Mouse (Mus musculus) hindbrain, postnatal 0 days (tissue): ENCODE measurements around the gene Fgfr2. TPM values are rescaled to one million over a fixed set of nuclear protein-coding genes. Genes with fewer than 3 reads are reported as not detected.

Source experiments
- ATAC-seq: fragments of 200-750 bp; cut with Nextera tagmentation; 2 replicates; pipeline ENCODE4 v1.8.0; 2017; ENCODE audit warnings: mild to moderate bottlenecking, moderate TSS enrichment, moderate library complexity
- DNase-seq: peaks from one replicate; pipeline ENCODE4 v3.0.0-alpha.2; 2015; ENCODE audit warnings: low spot score
- H3K27ac ChIP-seq: fragments of 300-500 bp; sonication (generic); 2 replicates; pipeline ENCODE4 v1.5.1; 2014; ENCODE audit warnings: mild to moderate bottlenecking
- H3K27me3 ChIP-seq: fragments of 300-500 bp; sonication (generic); 2 replicates; pipeline ENCODE4 v1.6.1; 2014; ENCODE audit warnings: low read length, mixed read lengths; ENCODE audit not compliant: insufficient read depth
- H3K36me3 ChIP-seq: fragments of 300-500 bp; sonication (generic); 2 replicates; pipeline ENCODE4 v1.6.1; 2014; ENCODE audit warnings: low read length, mixed read lengths; ENCODE audit not compliant: insufficient read depth
- H3K4me1 ChIP-seq: fragments of 300-500 bp; sonication (generic); 2 replicates; pipeline ENCODE4 v1.6.1; 2014; ENCODE audit warnings: antibody characterized with exemption, low read length, mixed read lengths; ENCODE audit not compliant: insufficient read depth
- H3K4me2 ChIP-seq: fragments of 300-500 bp; sonication (generic); 2 replicates; pipeline ENCODE4 v1.6.1; 2014; ENCODE audit warnings: low read depth, mild to moderate bottlenecking, low read length, moderate library complexity, mixed read lengths
- H3K4me3 ChIP-seq: fragments of 300-500 bp; sonication (generic); 2 replicates; pipeline ENCODE4 v1.5.1; 2014; ENCODE audit warnings: low read length
- H3K9ac ChIP-seq: fragments of 300-500 bp; sonication (generic); replicated peaks from 2 replicates; pipeline ENCODE4 v1.6.1; 2014; ENCODE audit warnings: mild to moderate bottlenecking, low read length, moderate library complexity, mixed read lengths
- H3K9me3 ChIP-seq: fragments of 300-500 bp; sonication (generic); 2 replicates; pipeline ENCODE4 v1.6.1; 2016; ENCODE audit warnings: low read length, mixed read lengths
- CTCF ChIP-seq: IDR thresholded peaks from 2 replicates; pipeline ENCODE4 v1.5.1; 2016; ENCODE audit warnings: antibody characterized with exemption, control low read depth, low read depth
- WGBS: fragments of 180-500 bp; shearing (Covaris S2); extraction: QIAGEN DNeasy Blood & Tissue Kit; methylation state at CpG from one replicate; pipeline ENCODE4 v1.1.7; 2014; 5-methylcytosine and 5-hydroxymethylcytosine counted together
- polyA plus RNA-seq: library from polyadenylated mRNA; unstranded; fragments of >200 nt; fragmentation: Nextera tagmentation; extraction: Ambion mirVana; gene quantifications from 2 replicates; pipeline ENCODE4 v1.2.1, GENCODE M21; 2015
- total RNA-seq: library from RNA; depleted of rRNA; stranded (reverse); fragments of >200 nt; gene quantifications from 2 replicates; pipeline ENCODE4 v1.2.3, GENCODE M21; 2014

Fgfr2 gene
- total and polyA plus RNA-seq, 2 experiments from 2014 or later, result 17.3 to 49.0 TPM

DNA sequence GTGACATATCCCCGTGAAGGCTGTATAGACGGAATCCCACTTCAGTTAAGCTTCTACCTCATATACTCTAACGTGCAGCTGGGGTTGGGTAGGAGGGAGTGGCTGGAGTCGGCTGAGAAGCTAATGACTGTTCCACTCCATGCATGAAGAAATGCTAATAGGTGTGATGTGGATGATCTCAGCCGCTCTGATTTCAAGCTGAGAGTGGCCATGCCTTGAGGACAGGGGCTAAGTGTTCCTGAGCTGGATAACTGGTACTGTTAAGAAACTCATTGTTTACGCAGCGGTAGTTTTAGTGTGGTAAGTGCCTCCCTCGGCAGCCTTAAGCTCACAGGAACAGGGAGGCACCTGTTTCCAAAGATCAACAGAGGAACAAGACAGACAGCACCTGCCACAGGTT lies 1819.8 kb downstream of the Fgfr2 start:
- Histone ChIP-seq H3K4me1 (no peaks in the 10 kb centered on the region), H3K9me3 (no peaks in the 10 kb centered on the region), H3K4me2 (no peak overlapping the region), H3K9ac (no peak overlapping the region), H3K4me3 (no peak overlapping the region), H3K36me3 (no peaks in the 10 kb centered on the region), H3K27me3 (no peaks in the 10 kb centered on the region), H3K27ac (no peak overlapping the region)
- ATAC-seq (no peak), DNase-seq (no peak)
- 80% methylated on average over 8 of the region's 8 CpGs for WGBS
- no peak for TF ChIP-seq CTCF

DNA sequence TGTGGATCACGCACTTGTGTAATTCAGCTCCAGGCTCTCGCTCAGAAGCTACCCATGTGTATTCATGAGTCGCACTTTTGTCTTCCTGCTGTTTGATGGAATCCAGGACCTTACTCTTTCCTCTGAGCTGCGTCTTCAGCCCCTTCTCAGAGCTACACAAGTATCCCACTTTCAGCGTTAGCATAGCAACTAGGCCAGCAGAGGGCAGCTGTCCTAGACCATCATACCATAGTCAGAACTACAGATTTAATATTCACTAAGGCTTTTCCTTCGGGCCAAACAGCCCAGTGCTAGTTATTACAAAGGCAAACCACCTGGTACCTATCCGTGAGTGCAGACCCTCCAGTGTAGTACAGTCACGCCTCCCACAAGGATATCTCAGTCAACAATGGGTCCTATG lies 1826.0 kb downstream of the Fgfr2 start:
- Histone ChIP-seq H3K4me1 (no peaks in the 10 kb centered on the region), H3K36me3 (no peaks in the 10 kb centered on the region), H3K9me3 (no peaks in the 10 kb centered on the region), H3K4me3 (no peak overlapping the region), H3K4me2 (no peak overlapping the region), H3K27ac (no peak overlapping the region), H3K27me3 (no peaks in the 10 kb centered on the region), H3K9ac (no peak overlapping the region)
- peak; percentile 34 for TF ChIP-seq CTCF
- ATAC-seq (no peak), DNase-seq (no peak)
- WGBS, result 78% methylated on average over 8 of the region's 8 CpGs

DNA sequence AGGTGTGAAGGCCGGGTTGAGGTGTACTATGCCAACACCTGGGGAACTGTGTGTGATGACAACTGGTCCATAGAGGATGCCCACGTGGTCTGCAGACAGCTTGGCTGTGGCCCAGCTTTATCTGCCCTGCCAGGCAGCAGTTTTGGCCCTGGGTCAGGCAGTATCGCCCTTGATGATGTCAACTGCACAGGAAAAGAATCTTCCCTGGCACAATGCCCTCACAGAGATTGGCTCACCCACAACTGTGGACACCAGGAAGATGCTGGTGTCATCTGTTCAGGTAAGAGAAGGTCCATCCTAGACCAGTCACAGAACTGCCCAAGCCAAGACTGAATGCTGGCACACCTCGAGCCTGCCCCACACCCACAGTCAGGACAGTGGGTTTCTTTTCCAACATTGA lies 1857.3 kb downstream of the Fgfr2 start:
- H3K4me1 ChIP-seq, result no peaks in the 10 kb centered on the region
- H3K27ac ChIP-seq, result no peak overlapping the region
- H3K4me3 ChIP-seq, result no peak overlapping the region
- no peak for TF ChIP-seq CTCF
- no peaks in the 10 kb centered on the region for H3K36me3 ChIP-seq
- H3K4me2 ChIP-seq, result no peak overlapping the region
- 61% methylated on average over 4 of the region's 4 CpGs for WGBS
- no peak overlapping the region for H3K9ac ChIP-seq
- H3K9me3 ChIP-seq, result no peaks in the 10 kb centered on the region
- peak; percentile 31 for DNase-seq
- no peaks in the 10 kb centered on the region for H3K27me3 ChIP-seq
- no peak for ATAC-seq

DNA sequence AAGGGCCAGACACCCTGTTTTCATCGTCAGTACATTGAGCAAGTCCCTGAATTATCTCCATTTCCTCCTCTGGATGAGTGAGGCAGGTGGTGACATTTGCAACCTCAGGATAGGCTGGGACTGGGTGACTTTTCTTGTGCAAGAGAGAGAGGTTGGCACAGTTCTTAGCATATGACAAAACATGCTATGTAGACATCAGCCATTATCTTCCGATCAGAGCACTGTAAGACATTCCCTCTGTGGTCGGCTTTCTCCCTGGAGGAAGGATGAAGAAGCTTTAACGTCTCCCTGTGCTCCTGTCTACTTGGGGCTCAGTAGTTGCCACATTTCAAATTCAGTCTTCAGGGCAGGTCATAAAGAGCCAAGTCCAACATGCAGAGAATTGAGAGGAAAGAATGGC lies 1858.9 kb downstream of the Fgfr2 start:
- TF ChIP-seq CTCF, result no peak
- no peaks in the 10 kb centered on the region for H3K36me3 ChIP-seq
- no peak overlapping the region for H3K4me2 ChIP-seq
- no peak overlapping the region for H3K4me3 ChIP-seq
- no peak overlapping the region for H3K9ac ChIP-seq
- ATAC-seq (no peak), DNase-seq (no peak)
- H3K4me1 ChIP-seq, result no peaks in the 10 kb centered on the region
- no peak overlapping the region for H3K27ac ChIP-seq
- 92% methylated on average over 4 of the region's 4 CpGs for whole genome bisulfite sequencing
- H3K27me3 ChIP-seq, result no peaks in the 10 kb centered on the region
- no peaks in the 10 kb centered on the region for H3K9me3 ChIP-seq

DNA sequence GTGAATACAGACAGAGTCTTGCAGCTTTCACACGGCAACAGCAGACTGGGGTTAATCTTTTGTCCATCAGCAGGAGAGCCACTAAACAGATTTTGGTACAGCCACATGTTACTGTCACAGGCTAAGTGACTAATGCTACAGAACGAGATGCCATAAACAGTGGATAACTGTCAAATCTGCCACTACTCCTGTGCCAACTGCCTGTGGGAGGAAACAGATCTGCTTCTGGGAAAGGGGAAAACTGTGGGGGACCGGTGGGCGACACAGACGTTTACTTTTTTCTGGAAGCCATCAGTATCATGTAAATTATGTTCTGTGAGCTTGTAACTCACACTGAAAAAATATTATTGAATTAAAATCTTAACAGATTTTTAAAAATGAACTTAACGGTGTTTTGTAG lies 1862.2 kb downstream of the Fgfr2 start:
- Histone ChIP-seq H3K36me3 (no peaks in the 10 kb centered on the region), H3K4me3 (no peak overlapping the region), H3K27me3 (no peaks in the 10 kb centered on the region), H3K27ac (no peak overlapping the region), H3K9ac (no peak overlapping the region), H3K4me2 (no peak overlapping the region), H3K9me3 (no peaks in the 10 kb centered on the region), H3K4me1 (no peaks in the 10 kb centered on the region)
- TF ChIP-seq CTCF, result no peak
- no peak for ATAC-seq
- no peak for DNase-seq
- 53% methylated on average over 6 of the region's 6 CpGs for WGBS

DNA sequence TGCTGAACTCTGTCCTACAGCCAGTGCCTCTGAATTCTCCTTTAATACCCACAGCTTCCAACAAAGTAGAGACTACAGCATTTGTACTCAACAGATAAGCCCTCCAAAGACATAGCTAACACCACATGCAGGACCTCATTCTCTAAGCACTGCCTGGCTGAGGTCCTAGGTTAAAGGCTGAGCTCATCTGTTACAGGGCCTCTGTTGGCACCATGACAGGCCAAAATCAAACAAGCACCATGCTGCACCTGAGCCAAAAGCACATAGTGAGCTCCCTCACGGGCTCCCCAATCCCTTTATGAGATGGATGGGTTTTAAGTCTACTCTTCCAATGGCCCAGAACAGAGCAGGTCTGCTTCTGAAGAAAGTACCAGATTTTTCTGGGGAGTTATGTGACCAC lies 1865.8 kb downstream of the Fgfr2 start:
- no peak for TF ChIP-seq CTCF
- no peak overlapping the region for H3K4me2 ChIP-seq
- DNase-seq (no peak), ATAC-seq (no peak)
- H3K27ac ChIP-seq, result no peak overlapping the region
- no peaks in the 10 kb centered on the region for H3K9me3 ChIP-seq
- WGBS, result 57% methylated on average over 1 of the region's 1 CpGs
- no peak overlapping the region for H3K4me3 ChIP-seq
- H3K4me1 ChIP-seq, result no peaks in the 10 kb centered on the region
- H3K9ac ChIP-seq, result no peak overlapping the region
- no peaks in the 10 kb centered on the region for H3K36me3 ChIP-seq
- no peaks in the 10 kb centered on the region for H3K27me3 ChIP-seq

DNA sequence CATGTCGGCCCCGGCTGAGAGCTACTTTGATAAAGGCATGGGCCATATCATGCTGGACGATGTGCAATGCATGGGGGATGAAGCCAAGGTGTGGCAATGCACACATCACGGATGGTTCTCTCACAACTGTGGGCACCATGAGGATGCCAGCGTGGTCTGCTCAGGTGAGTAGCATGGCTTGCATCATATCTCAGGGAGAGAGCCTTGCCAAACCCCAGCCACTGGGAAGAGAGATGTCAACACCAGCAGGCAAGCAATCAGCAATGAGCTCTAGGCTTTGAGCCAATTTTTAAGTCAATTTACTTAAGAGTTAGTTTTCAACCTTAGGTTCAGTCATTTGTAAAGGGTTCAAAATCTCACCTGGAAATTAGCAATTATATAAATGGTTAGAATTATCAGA lies 1866.3 kb downstream of the Fgfr2 start:
- 83% methylated on average over 5 of the region's 5 CpGs for WGBS
- Histone ChIP-seq H3K9ac (no peak overlapping the region), H3K27me3 (no peaks in the 10 kb centered on the region), H3K4me2 (no peak overlapping the region), H3K27ac (no peak overlapping the region), H3K36me3 (no peaks in the 10 kb centered on the region), H3K9me3 (no peaks in the 10 kb centered on the region), H3K4me1 (no peaks in the 10 kb centered on the region), H3K4me3 (no peak overlapping the region)
- ATAC-seq (no peak), DNase-seq (no peak)
- no peak for TF ChIP-seq CTCF
